Mouse (Mus musculus) stomach, postnatal 0 days (tissue): ENCODE results near the gene Skap2. TPM values are rescaled to one million over a fixed set of nuclear protein-coding genes. Genes with fewer than 3 reads are reported as not detected.

Source experiments
- ATAC-seq: fragments of 200-750 bp; cut with Nextera tagmentation; 2 replicates; pipeline ENCODE4 v1.8.0; 2017; ENCODE audit not compliant: low FRiP score, low TSS enrichment
- DNase-seq: peaks from one replicate; pipeline ENCODE4 v3.0.0-alpha.2; 2016; ENCODE audit warnings: low spot score
- H3K27ac ChIP-seq: fragments of 300-500 bp; sonication (generic); replicated peaks from 2 replicates; pipeline ENCODE4 v1.5.1; 2014; ENCODE audit warnings: mild to moderate bottlenecking, control low read depth
- H3K27me3 ChIP-seq: fragments of 300-500 bp; sonication (generic); 2 replicates; pipeline ENCODE4 v1.6.1; 2014; ENCODE audit warnings: low read length; ENCODE audit not compliant: control insufficient read depth, insufficient read depth
- H3K36me3 ChIP-seq: fragments of 300-500 bp; sonication (generic); 2 replicates; pipeline ENCODE4 v1.6.1; 2014; ENCODE audit warnings: low read length, mixed read lengths; ENCODE audit not compliant: control insufficient read depth, insufficient read depth
- H3K4me1 ChIP-seq: fragments of 300-500 bp; sonication (generic); replicated peaks from 2 replicates; pipeline ENCODE4 v1.6.1; 2014; ENCODE audit warnings: antibody characterized with exemption; ENCODE audit not compliant: control insufficient read depth, insufficient read depth
- H3K4me2 ChIP-seq: fragments of 300-500 bp; sonication (generic); replicated peaks from 2 replicates; pipeline ENCODE4 v1.6.1; 2014; ENCODE audit warnings: low read depth, mild to moderate bottlenecking, control low read depth, moderate library complexity
- H3K4me3 ChIP-seq: fragments of 300-500 bp; sonication (generic); 2 replicates; pipeline ENCODE4 v1.5.1; 2014; ENCODE audit warnings: low read depth, low read length, control low read depth
- H3K9ac ChIP-seq: fragments of 300-500 bp; sonication (generic); 2 replicates; pipeline ENCODE4 v1.6.1; 2014; ENCODE audit warnings: mild to moderate bottlenecking, low read length, control low read depth, mixed read lengths
- H3K9me3 ChIP-seq: fragments of 300-500 bp; sonication (generic); 2 replicates; pipeline ENCODE4 v1.6.1; 2016; ENCODE audit warnings: low read length; ENCODE audit not compliant: control insufficient read depth
- CTCF ChIP-seq: IDR thresholded peaks from 2 replicates; pipeline ENCODE4 v1.5.1; 2016; ENCODE audit warnings: antibody characterized with exemption, low read depth, mild to moderate bottlenecking, moderate library complexity
- EP300 ChIP-seq: optimal IDR thresholded peaks from 2 replicates; pipeline ENCODE3; 2016; ENCODE audit warnings: antibody characterized with exemption
- WGBS: fragments of 180-500 bp; shearing (Covaris S2); extraction: QIAGEN DNeasy Blood & Tissue Kit; methylation state at CpG from one replicate; pipeline ENCODE4 v1.1.7; 2014; 5-methylcytosine and 5-hydroxymethylcytosine counted together
- polyA plus RNA-seq: library from polyadenylated mRNA; unstranded; fragments of >200 nt; fragmentation: Nextera tagmentation; extraction: Ambion mirVana; gene quantifications from 2 replicates; pipeline ENCODE4 v1.2.1, GENCODE M21; 2015

The Skap2 gene
- polyA plus RNA-seq, 1 experiment from 2014 or later, result 27.3 TPM

- Histone ChIP-seq H3K36me3 (no peaks in the 10 kb centered on the region), H3K9ac (no peak overlapping the region), H3K4me1 (no peaks in the 10 kb centered on the region), H3K27me3 (no peaks in the 10 kb centered on the region), H3K27ac (no peak overlapping the region), H3K4me3 (no peak overlapping the region), H3K9me3 (no peaks in the 10 kb centered on the region), H3K4me2 (no peak overlapping the region)
- DNase-seq, result no peak
- no peak for ATAC-seq
- TF ChIP-seq EP300 (no peak), CTCF (no peak)
- WGBS, result 31% methylated on average over 2 of the region's 2 CpGs
Observed at GRCm38 (mm10) chr6:51874035-51874434, 138.3 kb downstream of the Skap2 start.

- no peak for TF ChIP-seq EP300
- peak; percentile 76 for TF ChIP-seq CTCF
- H3K4me2 ChIP-seq, result no peak overlapping the region
- H3K27ac ChIP-seq, result no peak overlapping the region
- H3K27me3 ChIP-seq, result no peaks in the 10 kb centered on the region
- no peaks in the 10 kb centered on the region for H3K4me1 ChIP-seq
- WGBS, result 15% methylated on average over 1 of the region's 1 CpGs
- DNase-seq (no peak), ATAC-seq (no peak)
- no peaks in the 10 kb centered on the region for H3K9me3 ChIP-seq
- no peak overlapping the region for H3K9ac ChIP-seq
- no peak overlapping the region for H3K4me3 ChIP-seq
- no peaks in the 10 kb centered on the region for H3K36me3 ChIP-seq
Observed at GRCm38 (mm10) chr6:51871135-51871534, 141.2 kb downstream of the Skap2 start.

GRCm38 (mm10) chr6:51870294-51870693 is 142.1 kb downstream of the Skap2 start:
- DNase-seq, result no peak
- no peak for ATAC-seq

GRCm38 (mm10) chr6:51866596-51866995 is 145.8 kb downstream of the Skap2 start:
- no peak overlapping the region for H3K4me2 ChIP-seq
- H3K9ac ChIP-seq, result no peak overlapping the region
- no peaks in the 10 kb centered on the region for H3K27me3 ChIP-seq
- no peaks in the 10 kb centered on the region for H3K9me3 ChIP-seq
- no peaks in the 10 kb centered on the region for H3K36me3 ChIP-seq
- 73% methylated on average over 3 of the region's 3 CpGs for WGBS
- H3K4me1 ChIP-seq, result no peaks in the 10 kb centered on the region
- TF ChIP-seq EP300 (no peak), CTCF (no peak)
- no peak overlapping the region for H3K4me3 ChIP-seq
- no peak overlapping the region for H3K27ac ChIP-seq
- DNase-seq, result no peak
- no peak for ATAC-seq

More at GRCm38 (mm10) chr6:51870294-51870693, 142.1 kb downstream of the Skap2 start:
- Histone ChIP-seq H3K27me3 (no peaks in the 10 kb centered on the region), H3K9me3 (no peaks in the 10 kb centered on the region), H3K4me1 (no peaks in the 10 kb centered on the region), H3K27ac (no peak overlapping the region), H3K4me2 (no peak overlapping the region), H3K4me3 (no peak overlapping the region), H3K9ac (no peak overlapping the region), H3K36me3 (no peaks in the 10 kb centered on the region)
- no peak for TF ChIP-seq EP300
- TF ChIP-seq CTCF, result no peak
- WGBS, result 65% methylated on average over 1 of the region's 1 CpGs

- ATAC-seq, result no peak
- Histone ChIP-seq H3K4me2 (no peak overlapping the region), H3K27me3 (no peaks in the 10 kb centered on the region), H3K36me3 (no peaks in the 10 kb centered on the region), H3K9ac (no peak overlapping the region), H3K4me1 (no peaks in the 10 kb centered on the region), H3K27ac (no peak overlapping the region), H3K9me3 (no peaks in the 10 kb centered on the region), H3K4me3 (no peak overlapping the region)
- 55% methylated on average over 4 of the region's 4 CpGs for whole genome bisulfite sequencing
- DNase-seq, result no peak
- no peak for TF ChIP-seq EP300
- no peak for TF ChIP-seq CTCF
Observed at GRCm38 (mm10) chr6:51863508-51863907, 148.8 kb downstream of the Skap2 start.

GRCm38 (mm10) chr6:51860300-51860699 is 152.0 kb downstream of the Skap2 start:
- Histone ChIP-seq H3K4me2 (no peak overlapping the region), H3K4me1 (no peaks in the 10 kb centered on the region), H3K27me3 (no peaks in the 10 kb centered on the region), H3K4me3 (no peak overlapping the region), H3K36me3 (no peaks in the 10 kb centered on the region), H3K9ac (no peak overlapping the region), H3K27ac (no peak overlapping the region), H3K9me3 (no peaks in the 10 kb centered on the region)
- 33% methylated on average over 8 of the region's 8 CpGs for WGBS
- DNase-seq (no peak), ATAC-seq (no peak)
- no peak for TF ChIP-seq EP300
- TF ChIP-seq CTCF, result no peak
